Mouse (Mus musculus) lung, postnatal 10 days (tissue): ENCODE data around the gene Sidt1.

Source experiments
- DNase-seq: peaks from one replicate; pipeline ENCODE4 v3.0.0; 2021

Sidt1 gene

GRCm38 (mm10) chr16:44243323-44243722 is 89.7 kb downstream of the Sidt1 start:
- DNase-seq = no peak

GRCm38 (mm10) chr16:44242633-44243032 is 90.4 kb downstream of the Sidt1 start:
- peak; percentile 87 for DNase-seq

- no peak for DNase-seq
These were observed 92.6 kb downstream of the Sidt1 start for GRCm38 (mm10) chr16:44240406-44240805.

- DNase-seq = peak; percentile 9
These were observed 94.1 kb downstream of the Sidt1 start for GRCm38 (mm10) chr16:44238835-44239263.

- DNase-seq = no peak
These were observed 95.2 kb downstream of the Sidt1 start for GRCm38 (mm10) chr16:44237836-44238235.

GRCm38 (mm10) chr16:44233019-44233418 is 100.0 kb downstream of the Sidt1 start:
- no peak for DNase-seq

GRCm38 (mm10) chr16:44226706-44227291 is 106.2 kb downstream of the Sidt1 start:
- no peak for DNase-seq

- no peak for DNase-seq
These were observed 111.5 kb downstream of the Sidt1 start for GRCm38 (mm10) chr16:44221463-44221862.

- no peak for DNase-seq
These were observed 116.6 kb downstream of the Sidt1 start for GRCm38 (mm10) chr16:44216417-44216816.

- DNase-seq = no peak
These were observed 117.5 kb downstream of the Sidt1 start for GRCm38 (mm10) chr16:44215513-44215912.

- DNase-seq = no peak
These were observed 120.3 kb downstream of the Sidt1 start for GRCm38 (mm10) chr16:44212703-44213102.

GRCm38 (mm10) chr16:44211054-44211414 is 122.0 kb downstream of the Sidt1 start:
- no peak for DNase-seq

- DNase-seq = no peak
These were observed 122.6 kb downstream of the Sidt1 start for GRCm38 (mm10) chr16:44210156-44211053.

- DNase-seq = no peak
These were observed 127.0 kb downstream of the Sidt1 start for GRCm38 (mm10) chr16:44205973-44206372.

- DNase-seq = no peak
These were observed 128.7 kb downstream of the Sidt1 start for GRCm38 (mm10) chr16:44204331-44204730.

- DNase-seq = no peak
These were observed 132.8 kb downstream of the Sidt1 start for GRCm38 (mm10) chr16:44200146-44200545.

GRCm38 (mm10) chr16:44199066-44199703 is 133.8 kb downstream of the Sidt1 start:
- no peak for DNase-seq

GRCm38 (mm10) chr16:44190968-44191367 is 142.0 kb downstream of the Sidt1 start:
- DNase-seq = no peak
